Mouse (Mus musculus): ENCODE measurements around the gene Whrn.

DNA sequence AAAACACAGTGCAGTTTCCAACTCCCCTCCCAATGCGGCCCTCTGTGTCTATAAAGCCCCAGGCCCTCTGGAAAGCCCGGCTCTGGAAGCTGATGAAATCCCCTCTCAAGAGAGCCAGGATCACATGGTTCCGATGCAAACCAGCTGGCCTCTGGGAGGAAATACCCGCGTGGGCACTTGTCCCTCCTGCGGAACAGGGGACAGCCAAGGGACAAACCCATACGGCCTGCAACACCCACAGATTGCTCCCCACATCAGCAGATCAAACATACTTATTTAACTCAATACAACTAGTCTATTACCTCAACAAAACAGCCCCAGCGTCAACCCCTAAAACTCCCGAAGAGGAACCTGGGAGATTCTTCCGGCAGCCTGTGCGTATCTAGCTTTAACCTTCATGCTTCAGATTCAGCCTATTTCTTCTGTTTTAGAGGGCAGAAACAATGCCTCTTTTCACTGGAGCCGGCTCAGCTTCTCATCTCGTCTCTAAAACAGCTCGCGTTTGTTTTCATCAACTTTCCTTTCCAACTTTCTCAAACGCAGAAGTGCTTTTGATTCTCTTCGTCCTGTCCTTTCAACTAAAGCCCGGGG, 86.4 kb downstream of the Whrn start:
- no peak for TF ChIP-seq HCFC1 (IDR thresholded peaks at IDR 0.05; ENCODE audit: borderline replicate concordance, insufficient read depth, low read length)
- no peak for TF ChIP-seq CHD2 (IDR thresholded peaks at IDR 0.05; ENCODE audit: low read depth, low read length)
- TF ChIP-seq ZC3H11A (IDR thresholded peaks at IDR 0.05; ENCODE audit: borderline replicate concordance, low read depth, low read length): no peak

Data from ES-E14 (cell line).